Mouse (Mus musculus) fibroblast of lung, adult 2 months (primary cell): Measurements from ENCODE around the gene 4931406P16Rik.

ENCODE experiments used
- DNase-seq: peaks from one replicate; pipeline ENCODE4 v3.0.0-alpha.2; 2011; ENCODE audit warnings: low read depth

The 4931406P16Rik gene

DNA sequence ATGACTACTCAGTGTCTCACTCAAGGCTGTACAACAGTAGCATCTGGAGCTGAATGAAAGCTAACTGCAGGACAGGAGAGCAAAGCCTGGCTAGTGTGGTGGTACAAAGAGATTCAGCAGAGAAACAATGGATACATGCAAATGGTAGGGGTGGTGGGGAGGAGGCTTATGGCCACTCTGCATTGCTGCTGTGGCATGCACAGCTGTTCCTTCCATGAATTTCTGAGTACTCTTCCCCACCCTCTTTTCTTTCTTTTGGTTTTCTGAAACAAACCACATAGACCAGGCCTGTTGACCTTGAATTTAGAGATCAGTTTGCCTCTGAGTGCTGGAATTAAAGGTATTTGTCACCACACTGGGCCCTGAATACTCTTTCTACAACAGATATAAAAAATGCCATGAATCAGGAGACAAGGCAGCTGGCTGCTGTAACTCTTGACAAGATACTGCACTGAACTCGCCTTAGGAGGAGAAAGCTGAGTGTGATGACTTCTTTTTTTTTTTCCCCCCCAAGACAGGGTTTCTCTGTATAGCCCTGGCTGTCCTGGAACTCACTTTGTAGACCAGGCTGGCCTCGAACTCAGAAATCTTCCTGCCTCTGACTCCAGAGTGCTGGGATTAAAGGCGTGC is 66.4 kb downstream of the 4931406P16Rik start:
- no peak for DNase-seq

DNA sequence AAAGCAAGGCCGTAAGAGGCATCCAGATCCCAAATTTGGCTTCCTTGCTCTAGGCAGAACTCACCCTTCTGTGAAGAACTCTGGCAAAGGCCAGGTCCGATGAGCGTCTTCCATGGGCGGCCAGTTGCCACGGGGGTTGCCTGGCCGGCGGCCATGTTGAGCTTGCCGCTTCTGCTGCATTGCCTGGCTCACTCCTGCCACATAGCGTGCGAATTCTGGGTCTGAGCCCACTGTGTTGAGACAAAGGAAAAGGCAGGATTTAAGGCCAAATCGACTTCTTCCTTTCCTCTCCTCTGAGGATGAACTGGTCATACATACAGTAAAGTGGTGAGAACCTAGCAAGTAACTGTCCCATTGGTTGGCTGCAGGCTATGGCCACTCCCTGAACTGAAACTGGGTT is 71.2 kb downstream of the 4931406P16Rik start:
- DNase-seq: no peak

DNA sequence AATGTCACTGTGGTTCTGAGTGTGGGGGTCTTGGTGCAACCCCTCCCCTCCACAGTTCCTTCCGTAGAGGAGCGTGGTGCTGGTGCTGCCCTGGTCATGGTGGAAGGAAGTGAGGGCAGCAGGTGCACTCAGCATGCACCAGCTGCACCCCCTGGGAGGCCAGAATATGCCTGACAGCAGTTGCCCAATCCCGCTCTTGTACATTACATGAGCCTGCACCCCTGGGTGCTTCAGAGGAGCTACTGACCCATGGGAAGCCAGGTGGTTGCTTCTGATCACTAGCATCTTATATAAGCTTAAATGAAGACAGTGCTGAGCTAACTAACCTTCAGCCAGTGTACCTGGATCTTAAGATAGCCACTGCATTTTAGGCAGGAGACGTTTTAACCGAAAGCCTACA is 75.3 kb downstream of the 4931406P16Rik start:
- no peak for DNase-seq

DNA sequence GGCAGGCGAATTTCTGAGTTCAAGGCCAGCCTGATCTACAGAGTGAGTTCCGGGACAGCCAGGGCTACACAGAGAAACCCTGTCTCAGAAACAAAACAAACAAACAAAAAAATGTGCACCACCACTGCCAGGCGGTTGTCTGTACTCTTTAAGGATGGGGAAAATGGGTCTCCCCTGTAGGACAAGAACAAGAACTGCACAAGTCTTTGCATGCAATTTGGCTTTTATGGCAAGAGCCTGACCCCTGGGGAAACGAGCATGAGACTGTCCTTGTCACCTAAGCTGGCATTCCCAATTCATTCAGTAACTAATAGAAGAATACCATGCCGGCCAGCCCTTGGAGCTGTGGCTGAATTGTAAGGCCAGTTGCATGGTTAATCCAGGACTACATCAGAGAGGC is 77.7 kb downstream of the 4931406P16Rik start:
- no peak for DNase-seq

DNA sequence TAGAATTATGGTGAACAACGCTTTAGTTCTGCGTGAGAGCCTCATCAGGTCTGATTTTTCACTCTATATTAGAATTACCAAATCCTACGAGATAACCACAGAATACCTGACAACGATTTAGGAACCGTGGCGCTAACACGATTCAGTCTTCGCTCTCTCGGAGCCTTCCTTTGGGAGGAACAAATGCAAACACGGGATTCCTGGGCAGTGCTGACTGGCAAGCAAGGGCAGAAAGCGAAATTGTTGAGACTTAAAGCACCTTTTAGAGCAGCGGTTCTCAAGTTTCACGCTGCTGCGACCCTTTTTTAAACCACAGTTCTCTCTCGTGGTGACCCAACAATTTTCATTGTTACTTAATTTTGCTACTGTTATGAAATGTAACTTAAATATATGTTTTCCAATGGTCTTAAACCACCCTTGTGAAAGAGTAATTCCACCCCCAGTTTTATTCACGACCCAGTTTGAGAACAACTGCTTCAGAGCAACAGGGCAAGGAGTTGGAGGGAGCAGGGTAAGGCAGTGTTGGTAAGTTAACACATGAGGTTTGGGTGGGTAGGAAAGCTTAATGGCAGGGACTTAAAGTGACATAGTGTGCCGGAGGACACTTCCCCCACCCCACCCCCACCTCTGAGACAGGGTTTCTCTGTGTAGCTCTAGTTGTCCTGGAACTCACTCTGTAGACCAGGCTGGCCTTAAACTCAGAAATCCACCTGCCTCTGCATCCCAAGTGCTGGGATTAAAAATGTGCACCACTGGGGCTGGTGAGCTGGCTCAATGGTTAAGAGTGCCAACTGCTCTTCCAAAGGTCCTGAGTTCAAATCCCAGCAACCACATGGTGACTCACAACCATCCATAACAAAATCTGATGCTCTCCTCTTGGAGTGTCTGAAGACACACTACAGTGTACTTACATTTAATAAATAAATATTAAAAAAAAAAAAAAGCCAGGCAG is 78.5 kb downstream of the 4931406P16Rik start:
- DNase-seq: no peak

DNA sequence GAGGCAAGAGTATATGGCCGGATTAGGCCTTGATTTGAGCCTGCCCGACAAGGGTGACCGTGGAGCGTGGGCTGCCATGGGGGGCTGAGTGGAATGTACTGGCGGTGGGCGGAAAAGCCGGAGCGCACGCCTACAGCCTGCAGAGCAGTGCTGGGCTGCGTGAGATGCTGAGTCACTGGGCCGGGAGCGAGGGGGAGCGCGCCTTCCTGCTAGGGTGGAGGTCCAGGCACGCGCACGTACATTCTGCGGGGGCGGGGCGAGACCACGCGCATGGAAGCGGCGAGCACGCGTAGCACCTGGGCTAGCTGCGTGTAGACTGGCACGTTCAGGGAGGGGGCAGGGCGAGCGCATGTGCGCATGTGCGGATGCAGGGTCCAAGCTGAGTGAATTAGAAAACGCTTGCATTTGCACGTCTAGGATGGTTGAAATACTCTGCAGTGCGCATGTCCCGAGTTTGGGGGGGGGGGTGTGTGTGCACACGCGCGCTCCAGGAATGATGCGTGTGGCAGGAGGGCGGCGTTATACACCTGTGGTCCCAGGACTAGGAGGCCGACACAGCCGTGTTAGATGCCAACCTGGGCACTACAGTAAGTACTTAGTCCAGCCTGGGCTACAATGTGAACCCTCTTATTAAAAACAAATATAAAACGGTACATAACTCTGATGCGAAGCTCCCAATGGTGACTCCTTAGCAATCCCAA is 79.3 kb downstream of the 4931406P16Rik start:
- peak; percentile 93 for DNase-seq

DNA sequence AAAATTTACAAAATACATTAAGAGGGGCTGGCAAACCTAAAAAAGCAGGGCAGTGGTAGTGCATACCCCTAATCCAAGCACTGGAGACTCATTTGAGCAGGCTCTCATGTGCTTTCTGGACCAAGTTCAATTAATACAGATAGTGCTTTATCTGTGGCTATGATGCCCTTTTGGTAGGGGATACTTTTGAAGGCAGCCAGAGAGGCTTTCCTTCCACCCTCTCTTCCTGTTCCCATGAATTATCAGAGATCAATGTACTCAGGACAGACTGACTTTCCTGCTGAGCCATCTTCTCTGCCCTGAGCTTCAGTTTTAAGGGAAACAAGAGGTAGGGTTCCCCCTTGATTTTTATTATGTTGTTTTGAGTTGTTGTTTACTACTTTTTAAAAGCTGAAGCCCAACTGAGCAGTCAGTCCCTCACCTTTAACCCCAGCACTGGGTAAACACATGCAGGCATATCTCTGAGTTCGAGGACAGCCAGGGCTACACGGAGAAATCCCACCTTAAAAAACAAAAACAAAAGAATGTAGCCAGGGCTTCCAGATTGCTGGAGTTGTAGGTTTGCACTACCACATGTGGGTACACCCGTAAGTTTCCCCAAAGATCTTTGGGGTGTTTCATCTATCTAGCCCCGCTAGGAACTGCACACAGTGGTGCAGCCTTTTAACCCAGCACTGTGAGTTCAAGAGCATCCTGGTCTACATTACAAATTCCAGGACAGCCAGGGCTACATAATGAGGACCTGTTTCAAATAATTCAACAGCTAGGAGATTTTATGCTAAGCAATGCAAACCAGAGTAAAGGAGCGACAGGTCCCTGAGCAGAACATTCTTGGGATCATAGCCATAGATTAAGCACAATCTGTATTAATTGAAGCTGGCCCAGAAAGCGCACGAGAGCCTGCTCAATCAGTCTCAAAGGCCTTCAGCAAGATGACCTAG is 80.3 kb downstream of the 4931406P16Rik start:
- DNase-seq: no peak

DNA sequence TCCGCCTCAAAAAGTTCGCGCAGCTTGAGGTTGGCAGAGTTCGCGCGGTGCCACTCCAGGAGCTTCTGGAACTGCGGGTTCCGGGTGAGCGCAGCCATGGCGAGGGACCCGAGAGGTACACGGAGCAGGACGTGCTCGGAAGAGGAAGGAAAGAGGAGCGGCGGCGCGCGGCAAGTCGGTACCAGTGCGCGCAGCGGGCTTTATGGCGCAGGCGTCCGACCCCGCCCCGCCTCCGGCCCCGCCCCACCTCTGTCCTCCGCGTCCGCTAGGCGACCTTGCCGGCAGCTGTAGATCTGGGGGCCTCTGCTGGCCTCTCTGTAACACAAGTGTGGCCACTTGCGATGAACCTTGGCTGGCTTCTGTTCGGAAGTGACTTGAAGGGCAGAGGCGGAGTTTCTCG is 83.2 kb downstream of the 4931406P16Rik start, which contains the start of gene Gpi1:
TSS of gene Gpi1 (minus strand) at position 221 of the 400 bp plus-strand sequence.
- DNase-seq: peak; percentile 67

DNA sequence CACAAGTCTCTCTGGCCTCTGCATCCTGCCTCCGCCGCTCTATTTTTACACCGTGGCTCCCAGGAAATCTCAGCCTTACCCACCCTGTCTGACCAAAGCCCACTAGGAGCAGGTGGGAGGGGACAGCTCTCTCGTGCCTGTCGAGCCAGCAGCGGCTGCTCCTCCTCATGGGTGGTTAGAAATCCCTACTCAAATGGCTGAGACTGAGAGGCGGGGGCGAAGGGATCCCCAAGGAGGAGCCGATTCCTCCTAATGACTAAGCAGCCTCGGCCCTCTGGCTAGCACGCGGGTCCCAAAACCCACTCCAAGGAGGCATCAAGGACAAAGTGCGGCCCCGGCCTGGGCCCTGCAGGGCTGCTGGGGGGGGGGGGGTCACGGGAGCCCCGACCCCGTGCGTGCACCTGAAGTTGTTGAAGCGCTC is 83.7 kb downstream of the 4931406P16Rik start:
- no peak for DNase-seq

DNA sequence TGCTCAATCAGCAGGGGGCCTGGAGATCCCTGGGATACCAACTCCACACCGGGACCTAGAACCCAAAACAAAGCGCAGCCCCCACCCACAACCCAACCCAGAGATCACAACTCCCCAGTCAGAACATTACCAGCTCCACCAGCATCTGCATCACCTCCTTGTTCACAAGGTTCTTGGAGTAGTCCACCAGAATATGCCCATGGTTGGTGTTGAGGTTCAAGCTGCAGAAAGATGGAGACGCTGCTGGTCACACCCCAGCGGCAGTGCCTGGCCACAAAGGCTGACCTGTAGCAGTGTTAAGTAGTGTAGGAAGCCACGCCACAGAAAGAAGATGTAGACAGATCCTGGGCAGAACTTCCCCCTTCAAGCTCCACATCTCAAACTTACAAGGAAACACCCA is 84.2 kb downstream of the 4931406P16Rik start:
- no peak for DNase-seq

DNA sequence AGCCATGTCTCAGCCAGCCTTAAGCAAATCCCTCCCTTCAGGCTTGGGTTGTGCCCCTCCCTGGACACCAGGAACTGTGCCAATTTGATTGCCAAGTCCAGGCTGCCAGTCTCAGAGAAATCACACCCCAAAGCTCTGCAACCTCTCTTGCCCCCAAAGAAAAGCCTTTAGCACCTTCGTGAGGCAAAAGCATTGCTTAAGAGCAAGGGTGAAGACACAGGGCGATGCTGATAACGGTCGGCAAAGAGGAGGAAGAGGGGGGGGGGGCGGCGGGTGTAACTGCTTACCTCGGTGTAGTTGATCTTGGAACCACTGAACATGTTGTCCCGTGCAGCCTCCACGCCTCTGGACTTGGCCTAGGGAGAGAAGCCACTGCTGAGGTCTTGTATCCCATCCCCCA is 84.7 kb downstream of the 4931406P16Rik start:
- no peak for DNase-seq

DNA sequence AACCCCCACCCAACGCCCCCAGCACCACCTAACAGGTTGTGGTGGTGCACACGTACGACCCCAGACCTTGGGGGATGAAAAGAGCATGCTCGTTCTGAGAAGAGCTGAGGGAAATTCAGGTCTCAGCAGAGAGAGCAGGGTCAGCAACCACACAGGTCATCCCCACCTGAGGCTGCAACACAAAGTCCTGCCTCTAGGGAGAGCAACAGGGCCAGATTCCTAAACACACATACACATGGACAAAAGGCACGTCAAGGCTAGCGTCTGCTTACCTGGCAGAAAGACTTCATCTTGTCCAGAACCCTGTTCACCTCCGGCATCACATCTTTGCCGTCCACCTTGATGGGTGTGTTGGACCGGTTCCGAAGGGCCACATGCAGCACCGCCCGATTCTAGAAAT is 86.5 kb downstream of the 4931406P16Rik start:
- no peak for DNase-seq

DNA sequence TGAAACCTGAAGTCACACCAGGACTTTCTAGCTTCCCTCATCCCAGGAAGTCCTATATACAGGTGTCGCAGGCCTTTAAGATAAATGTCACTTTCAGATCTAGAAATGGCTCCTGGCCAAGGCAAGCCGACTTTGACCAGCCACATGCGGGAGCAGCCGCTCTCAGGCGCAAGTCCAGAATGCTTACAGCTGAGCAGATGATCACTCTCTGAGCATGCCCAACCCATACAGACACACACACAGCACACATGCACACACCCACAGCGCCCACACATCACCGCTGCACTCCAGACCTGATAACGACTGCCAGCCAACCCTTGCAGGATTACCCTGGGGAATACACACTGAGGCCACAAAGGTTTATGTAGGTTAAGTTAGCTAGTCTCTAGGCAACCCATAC is 87.3 kb downstream of the 4931406P16Rik start:
- DNase-seq: no peak

DNA sequence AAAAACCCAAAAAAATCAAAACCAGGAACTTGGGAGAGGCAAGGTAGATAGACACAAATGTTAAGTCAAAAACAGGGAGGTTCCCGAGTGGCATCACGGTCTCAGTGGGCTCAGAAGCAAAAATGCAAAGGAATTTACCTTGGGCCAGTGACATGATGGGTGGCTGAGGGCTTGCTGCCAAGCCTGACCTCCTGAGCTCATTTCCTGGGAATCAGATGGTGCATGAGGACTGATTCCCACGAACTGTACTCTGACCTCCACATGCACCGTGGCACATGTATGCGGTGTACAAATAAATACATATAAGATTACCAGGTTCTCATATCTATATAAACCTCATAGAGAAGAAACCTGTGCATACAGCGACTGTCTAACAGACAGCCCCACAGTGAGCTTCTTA is 89.0 kb downstream of the 4931406P16Rik start:
- no peak for DNase-seq

DNA sequence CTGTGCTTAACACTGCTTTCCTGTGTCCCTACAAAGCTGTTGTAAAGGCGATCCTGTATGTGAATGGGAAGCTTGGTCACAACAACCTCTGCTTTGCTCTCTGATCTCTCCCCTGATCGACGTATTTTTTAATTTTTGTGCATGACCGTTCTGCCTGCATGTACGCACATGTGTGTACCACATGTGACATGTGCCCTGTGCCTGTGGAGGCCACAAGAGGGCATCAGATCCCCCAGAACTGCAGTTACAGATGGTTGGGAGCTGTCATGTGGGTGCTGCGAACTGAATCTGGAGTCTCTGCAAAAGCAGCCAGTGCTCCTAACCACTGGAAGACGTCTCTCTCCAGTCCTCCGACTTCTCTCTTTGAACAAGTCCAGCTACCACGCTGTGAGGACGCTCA is 91.0 kb downstream of the 4931406P16Rik start:
- no peak for DNase-seq

DNA sequence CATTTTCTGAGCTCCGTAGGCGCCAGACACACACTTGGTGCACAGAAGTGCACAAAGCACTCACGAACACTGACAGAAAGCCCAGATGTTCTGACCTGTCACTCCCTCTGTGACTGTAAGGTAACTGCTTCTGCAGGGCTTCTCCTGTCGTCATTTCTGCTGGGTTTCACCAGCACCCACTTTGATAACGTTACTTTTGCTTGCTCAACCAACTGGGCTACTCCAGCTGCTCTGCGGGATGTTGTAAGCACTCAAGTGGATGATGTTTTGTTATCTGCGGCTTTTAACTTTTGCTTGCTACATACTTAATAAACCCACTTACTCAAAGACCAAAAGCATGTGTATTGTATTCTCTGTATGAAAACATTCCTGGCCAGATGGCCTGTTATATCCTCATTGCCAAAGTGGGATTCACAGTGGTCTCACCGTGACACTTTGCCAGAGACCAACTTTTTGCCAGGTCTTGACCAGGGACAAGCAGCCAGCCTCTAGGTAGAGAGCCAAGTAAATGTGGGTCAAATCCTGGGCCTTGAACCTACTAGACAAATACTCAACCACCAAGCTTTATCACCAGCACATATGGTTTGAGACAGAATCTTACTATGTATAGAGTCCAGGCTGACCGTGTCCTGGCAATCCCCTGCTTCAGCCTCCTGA is 91.6 kb downstream of the 4931406P16Rik start:
- DNase-seq: no peak

DNA sequence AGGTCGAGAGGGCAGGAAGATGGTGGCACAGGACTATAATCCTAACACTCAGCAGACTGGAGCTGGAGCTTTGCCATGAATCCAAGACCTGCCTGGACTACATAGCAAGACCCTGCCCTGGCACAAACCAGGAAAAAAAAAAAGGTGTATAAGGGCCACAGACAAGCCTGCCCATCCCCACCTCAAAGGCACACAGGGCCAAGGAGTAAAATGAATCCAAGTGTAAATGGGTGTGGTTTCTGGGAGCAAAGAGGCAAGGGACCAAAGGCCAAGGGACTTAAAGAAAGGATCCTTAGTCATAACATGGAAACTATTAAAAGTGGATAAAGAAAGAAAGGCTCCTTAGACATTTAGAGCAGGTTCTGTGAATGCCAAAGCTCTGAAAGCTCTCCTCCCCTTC is 94.9 kb downstream of the 4931406P16Rik start:
- DNase-seq: no peak

DNA sequence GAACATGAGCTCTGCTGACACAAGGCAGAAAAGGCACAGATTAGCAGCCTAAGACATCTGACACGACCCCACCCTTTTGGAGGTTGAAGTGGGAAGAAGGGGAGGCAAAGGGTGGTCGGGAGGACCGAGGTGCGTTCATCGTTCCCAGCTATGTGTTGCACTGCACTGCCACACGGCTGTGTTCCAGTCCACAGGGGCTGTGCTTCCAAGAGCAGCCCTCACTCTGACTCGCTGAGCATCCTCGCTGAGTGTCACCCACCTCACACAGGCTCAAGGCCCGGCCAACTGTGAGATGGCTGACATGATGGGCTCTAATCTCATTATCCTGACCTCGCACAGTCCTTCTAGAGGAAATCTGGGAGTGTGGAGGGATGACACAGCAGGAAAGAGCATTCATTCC is 96.9 kb downstream of the 4931406P16Rik start:
- no peak for DNase-seq

DNA sequence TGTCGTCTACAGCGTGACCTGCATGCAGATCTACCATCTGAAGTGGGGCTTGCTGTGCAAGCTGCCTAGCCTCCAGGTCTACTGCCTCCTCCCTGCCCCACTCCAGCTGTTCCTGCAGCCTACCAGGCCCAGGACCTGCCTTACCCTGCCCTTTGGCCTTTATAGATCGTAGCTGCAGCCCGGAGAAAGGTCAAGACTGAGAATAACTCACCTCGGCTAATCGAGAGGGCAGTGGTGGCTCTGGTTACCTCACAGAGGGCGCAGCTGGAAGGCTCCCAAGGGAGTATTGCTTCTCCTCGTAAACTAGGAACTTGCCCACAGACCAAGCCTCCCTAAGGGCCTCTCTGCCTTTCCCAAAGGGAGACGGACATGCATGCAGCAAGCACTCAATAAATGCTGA is 97.9 kb downstream of the 4931406P16Rik start:
- DNase-seq: no peak

DNA sequence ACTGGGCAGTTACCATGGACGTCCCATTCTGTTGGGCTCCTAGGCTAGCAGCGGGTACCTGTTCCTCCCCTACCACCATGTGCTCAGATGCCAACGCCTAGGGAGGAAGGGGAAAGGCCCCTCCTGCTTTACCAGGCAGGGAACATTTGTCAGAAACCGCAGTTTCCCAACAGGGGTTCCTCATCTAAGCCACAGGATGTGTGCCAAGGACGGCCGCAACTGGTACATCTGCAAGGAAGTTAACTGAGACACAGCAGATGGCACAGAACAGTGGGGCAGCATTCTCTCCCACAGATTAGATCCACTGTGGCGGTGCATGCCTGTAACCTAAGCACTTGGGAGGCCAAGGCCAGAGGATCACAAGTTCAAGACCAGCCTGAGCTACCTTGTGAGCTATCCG is 98.7 kb downstream of the 4931406P16Rik start:
- no peak for DNase-seq

DNA sequence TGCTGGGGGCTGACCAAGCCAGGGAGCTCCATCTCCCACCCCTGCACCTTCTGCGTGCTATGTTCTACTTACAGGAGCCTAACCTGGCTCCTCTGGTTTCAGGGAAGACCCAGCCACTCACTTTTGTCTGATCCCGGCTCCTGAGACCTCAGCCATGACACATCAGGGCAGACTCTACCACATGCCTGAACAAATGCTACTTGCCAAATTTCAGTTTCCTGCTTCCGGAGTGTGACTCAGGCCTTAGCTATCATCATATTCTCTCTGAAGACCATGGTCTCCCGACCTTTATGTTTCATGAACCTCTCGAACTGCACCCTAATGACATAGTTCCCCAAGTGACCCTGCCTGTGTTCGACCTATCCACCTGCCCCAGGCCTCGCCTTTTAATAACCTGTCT is 100.1 kb downstream of the 4931406P16Rik start:
- DNase-seq: no peak
